Mouse (Mus musculus): ENCODE measurements around the gene Rgl1.

GRCm38 (mm10) chr1:152497581-152497980 is 268.6 kb downstream of the Rgl1 start:
- TF ChIP-seq POLR2A (IDR thresholded peaks at IDR 0.05; ENCODE audit: borderline replicate concordance, low read depth, low read length) = no peak
- TF ChIP-seq CTCF (IDR thresholded peaks at IDR 0.05; ENCODE audit: low read depth, low read length) = no peak

Measured in bone marrow macrophage, adult 2 months (primary cell).